Mouse (Mus musculus) thymus, postnatal 0 days (tissue): Measurements from ENCODE around the gene Tob2. TPM values are rescaled to one million over a fixed set of nuclear protein-coding genes. Genes with fewer than 3 reads are reported as not detected.
A peak's percentile ranks its signal among the peaks of the same experiment; 100 is the strongest.

ENCODE experiments used
- DNase-seq: peaks from one replicate; pipeline ENCODE4 v3.0.0-alpha.2; 2015; ENCODE audit warnings: low spot score
- polyA plus RNA-seq: library from polyadenylated mRNA; unstranded; fragments of >200 nt; fragmentation: Nextera tagmentation; extraction: Ambion mirVana; gene quantifications from 2 replicates; pipeline ENCODE4 v1.2.1, GENCODE M21; 2015

The Tob2 gene
- polyA plus RNA-seq, 1 experiment from 2014 or later, result 28.8 TPM

- no peak for DNase-seq
These were observed 46.3 kb downstream of the Tob2 start for GRCm38 (mm10) chr15:81812287-81812686.

- no peak for DNase-seq
These were observed 47.0 kb downstream of the Tob2 start for GRCm38 (mm10) chr15:81811599-81811996.

- DNase-seq, result peak; percentile 99
These were observed 47.7 kb downstream of the Tob2 start for GRCm38 (mm10) chr15:81810671-81811598.

GRCm38 (mm10) chr15:81810150-81810549 is 48.4 kb downstream of the Tob2 start:
- peak; percentile 57 for DNase-seq

- DNase-seq, result no peak
These were observed 49.0 kb downstream of the Tob2 start for GRCm38 (mm10) chr15:81809550-81809949.

GRCm38 (mm10) chr15:81808799-81809198 is 49.8 kb downstream of the Tob2 start:
- no peak for DNase-seq

GRCm38 (mm10) chr15:81806621-81807404 is 51.8 kb downstream of the Tob2 start:
- no peak for DNase-seq

GRCm38 (mm10) chr15:81805624-81806023 is 53.0 kb downstream of the Tob2 start:
- DNase-seq, result no peak

GRCm38 (mm10) chr15:81804883-81805282 is 53.7 kb downstream of the Tob2 start:
- DNase-seq, result no peak

GRCm38 (mm10) chr15:81804172-81804571 is 54.4 kb downstream of the Tob2 start:
- no peak for DNase-seq

GRCm38 (mm10) chr15:81803425-81803951 is 55.1 kb downstream of the Tob2 start:
- no peak for DNase-seq

- DNase-seq, result no peak
These were observed 55.6 kb downstream of the Tob2 start for GRCm38 (mm10) chr15:81802941-81803351.

- DNase-seq, result peak; percentile 61
These were observed 56.4 kb downstream of the Tob2 start, which contains the start of gene Tef for GRCm38 (mm10) chr15:81802001-81802890. Gene Tef (plus strand): TSS chr15:81802421.

GRCm38 (mm10) chr15:81800391-81800790 is 58.2 kb downstream of the Tob2 start:
- no peak for DNase-seq

GRCm38 (mm10) chr15:81798421-81798820 is 60.2 kb downstream of the Tob2 start:
- DNase-seq, result no peak

Other genes starting within 250 kb of the Tob2 start
- gene L3mbtl2, start 194.9 kb downstream of the Tob2 start, polyA plus RNA-seq, result 28.3 and 29.9 TPM in 2 replicates
- gene Chadl, start 161.5 kb downstream of the Tob2 start, polyA plus RNA-seq, result 0.31 and 0.64 TPM in 2 replicates
- 14.5 and 17.6 TPM in 2 replicates for gene Zc3h7b, start 113.7 kb downstream of the Tob2 start, polyA plus RNA-seq
- gene Rangap1, start 113.3 kb downstream of the Tob2 start, polyA plus RNA-seq, result 67.1 and 71.0 TPM in 2 replicates
- gene Tef, start 56.4 kb downstream of the Tob2 start, polyA plus RNA-seq, result 12.3 and 14.8 TPM in 2 replicates
- gene Phf5a, start 13.1 kb upstream of the Tob2 start, polyA plus RNA-seq, result 154 and 161 TPM in 2 replicates
- 126 and 136 TPM in 2 replicates for gene Aco2, start 13.5 kb upstream of the Tob2 start, polyA plus RNA-seq
- 81.8 and 84.1 TPM in 2 replicates for gene Polr3h, start 67.4 kb upstream of the Tob2 start, polyA plus RNA-seq
- gene Csdc2, start 78.0 kb upstream of the Tob2 start, polyA plus RNA-seq, result 0.62 and 0.88 TPM in 2 replicates
- gene Pmm1, start 102.1 kb upstream of the Tob2 start, polyA plus RNA-seq, result 45.1 and 50.5 TPM in 2 replicates
- gene 1700029P11Rik, start 121.7 kb upstream of the Tob2 start, polyA plus RNA-seq, result not detected in 2 replicates
- 441 and 472 TPM in 2 replicates for gene Xrcc6, start 129.0 kb upstream of the Tob2 start, polyA plus RNA-seq
- gene Desi1, start 175.1 kb upstream of the Tob2 start, polyA plus RNA-seq, result 160 and 169 TPM in 2 replicates
- gene Snu13, start 188.8 kb upstream of the Tob2 start, polyA plus RNA-seq, result 387 and 431 TPM in 2 replicates
- 0.04 TPM in 1 of 2 replicates, not detected in the other for gene 4930407I10Rik, start 200.4 kb upstream of the Tob2 start, polyA plus RNA-seq
- gene Mei1, start 211.2 kb upstream of the Tob2 start, polyA plus RNA-seq, result 0.04 TPM in 1 of 2 replicates, not detected in the other